Comparison of ENCODE assay signal across 8 mouse cellular contexts in genomic region chr4:141444451-141445327, GRCm38 (mm10). TPM values are rescaled to one million over a fixed set of nuclear protein-coding genes. Genes with fewer than 3 reads are reported as not detected.
DNase-seq lines count a peak whose midpoint lies in the region; ATAC-seq and TF ChIP-seq lines count a peak whose summit lies in the region.

Gene Zbtb17, plus strand, starts transcription at chr4:141444654.

- peak; percentile 88 for ATAC-seq in embryonic facial prominence, embryonic 15.5 days (ENCODE audit: insufficient number of reproducible peaks, low FRiP score, low TSS enrichment, low read depth)
- ATAC-seq in limb, embryonic 15.5 days (ENCODE audit: insufficient number of reproducible peaks, low FRiP score, low TSS enrichment, low read depth): peak; percentile 86
- ATAC-seq in midbrain, postnatal 0 days (ENCODE audit: low FRiP score): peak; percentile 89

- under 1% methylated on average over 76 of the region's 102 CpGs for WGBS in embryonic facial prominence, embryonic 15.5 days
- under 1% methylated on average over 96 of the region's 102 CpGs for WGBS in limb, embryonic 15.5 days
- WGBS in midbrain, postnatal 0 days: under 1% methylated on average over 69 of the region's 102 CpGs

- H3K36me3 ChIP-seq in embryonic facial prominence, embryonic 15.5 days: peaks cover 28% of the 10 kb centered on the region
- H3K36me3 ChIP-seq in limb, embryonic 15.5 days: peaks cover 29% of the 10 kb centered on the region
- H3K36me3 ChIP-seq in midbrain, postnatal 0 days (ENCODE audit: insufficient read depth, low read length): peaks cover 25% of the 10 kb centered on the region

- no peaks in the 10 kb centered on the region for H3K9me3 ChIP-seq in embryonic facial prominence, embryonic 15.5 days (replicated peaks)
- no peaks in the 10 kb centered on the region for H3K9me3 ChIP-seq in limb, embryonic 15.5 days
- no peaks in the 10 kb centered on the region for H3K9me3 ChIP-seq in midbrain, postnatal 0 days (ENCODE audit: low read length)

- peak within 1 kb of the TSS; percentile 96 for H3K9ac ChIP-seq in embryonic facial prominence, embryonic 15.5 days
- peak within 1 kb of the TSS; percentile 91 for H3K9ac ChIP-seq in limb, embryonic 15.5 days
- peak within 1 kb of the TSS; percentile 92 for H3K9ac ChIP-seq in midbrain, postnatal 0 days (replicated peaks; ENCODE audit: low read length, poor library complexity, severe bottlenecking)

- peak; percentile 92 to 94 for DNase-seq in B cell, adult 2 months
- peak; percentile 78 to 82 for DNase-seq in heart, adult 9 months (ENCODE audit: low spot score in 2 of 2)
- peak; percentile 87 for DNase-seq in kidney, adult 9 months
- DNase-seq in midbrain, postnatal 0 days (ENCODE audit: low spot score): peak; percentile 96
- DNase-seq in spleen, postnatal 10 days (ENCODE audit: low spot score in 2 of 2): peak; percentile 88 to 93

- peak within 1 kb of the TSS; percentile 56 for H3K27ac ChIP-seq in bone marrow macrophage, adult 2 months (ENCODE audit: insufficient read depth, low read depth, low read length)
- peak within 1 kb of the TSS; percentile 66 for H3K27ac ChIP-seq in embryonic facial prominence, embryonic 15.5 days (replicated peaks)
- H3K27ac ChIP-seq in limb, embryonic 15.5 days: peak within 1 kb of the TSS; percentile 70
- H3K27ac ChIP-seq in midbrain, postnatal 0 days (ENCODE audit: low read depth, low read length): peak within 1 kb of the TSS; percentile 83

- H3K4me1 ChIP-seq in bone marrow macrophage, adult 2 months (ENCODE audit: control insufficient read depth, insufficient read depth, low read length): peaks cover 18% of the 10 kb centered on the region
- H3K4me1 ChIP-seq in embryonic facial prominence, embryonic 15.5 days: peaks cover 20% of the 10 kb centered on the region
- peaks cover 22% of the 10 kb centered on the region for H3K4me1 ChIP-seq in limb, embryonic 15.5 days
- 0 out of 2 replicates have a peak, but pooled peaks cover 7% of the 10 kb centered on the region for H3K4me1 ChIP-seq in midbrain, postnatal 0 days (ENCODE audit: insufficient read depth, low read length)

- peak within 1 kb of the TSS; percentile 85 for H3K4me2 ChIP-seq in embryonic facial prominence, embryonic 15.5 days (replicated peaks)
- peak within 1 kb of the TSS; percentile 86 for H3K4me2 ChIP-seq in limb, embryonic 15.5 days
- peak within 1 kb of the TSS; percentile 88 for H3K4me2 ChIP-seq in midbrain, postnatal 0 days (ENCODE audit: low read depth, low read length, poor library complexity, severe bottlenecking)

- no peak for TF ChIP-seq POLR2A in bone marrow macrophage, adult 2 months (IDR thresholded peaks at IDR 0.05; ENCODE audit: borderline replicate concordance, low read depth, low read length)

- no peaks in the 10 kb centered on the region for H3K27me3 ChIP-seq in embryonic facial prominence, embryonic 15.5 days
- H3K27me3 ChIP-seq in limb, embryonic 15.5 days: no peaks in the 10 kb centered on the region
- H3K27me3 ChIP-seq in midbrain, postnatal 0 days (ENCODE audit: insufficient read depth, low read length): no peaks in the 10 kb centered on the region

- peak within 1 kb of the TSS; percentile 93 for H3K4me3 ChIP-seq in bone marrow macrophage, adult 2 months (ENCODE audit: insufficient read depth, low read length)
- H3K4me3 ChIP-seq in embryonic facial prominence, embryonic 15.5 days (replicated peaks): peak within 1 kb of the TSS; percentile 100
- peak within 1 kb of the TSS; percentile 99 for H3K4me3 ChIP-seq in limb, embryonic 15.5 days
- H3K4me3 ChIP-seq in midbrain, postnatal 0 days (ENCODE audit: low read depth, low read length): peak within 1 kb of the TSS; percentile 99

- TF ChIP-seq CTCF in bone marrow macrophage, adult 2 months (IDR thresholded peaks at IDR 0.05; ENCODE audit: low read depth, low read length): no peak
- TF ChIP-seq CTCF in midbrain, postnatal 0 days (IDR thresholded peaks at IDR 0.05): no peak

RNA-seq across cellular contexts. Expression of gene Zbtb17, which starts in this region (rescaled TPM):
- 12.6 and 16.4 TPM in 2 replicates for polyA plus RNA-seq in bone marrow macrophage, adult 2 months (2012; ENCODE audit: insufficient read depth, insufficient read length, missing spikeins)
- 34.0 and 35.1 TPM in 2 replicates for polyA plus RNA-seq in embryonic facial prominence, embryonic 15.5 days (2015; fragmentation: Nextera tagmentation; extraction: Ambion mirVana)
- 31.2 and 33.2 TPM in 2 replicates for polyA plus RNA-seq in limb, embryonic 15.5 days (2015; fragmentation: Nextera tagmentation; extraction: Ambion mirVana)
- 31.0 and 34.4 TPM in 2 replicates for total RNA-seq in midbrain, postnatal 0 days (2014; rRNA removed)
- 30.1 and 30.8 TPM in 2 replicates for polyA plus RNA-seq in midbrain, postnatal 0 days (2015; fragmentation: Nextera tagmentation; extraction: Ambion mirVana)

Comparison
In these comparisons a context has a peak if more than half of its experiments do, and no peak if none do; other contexts are left out.
1. Peak in every context shown above with its lines: DNase-seq, ATAC-seq, H3K4me3 ChIP-seq and H3K27ac ChIP-seq.